Mouse (Mus musculus): Measurements from ENCODE around the gene Lck. TPM values are rescaled to one million over a fixed set of nuclear protein-coding genes. Genes with fewer than 3 reads are reported as not detected.

Gene Lck
- polyA plus RNA-seq, 1 experiment from 2014 or later: 6.3 TPM

GRCm38 (mm10) chr4:129500607-129501566, 72.6 kb downstream of the Lck start:
- H3K4me1 ChIP-seq: peaks cover 43% of the 10 kb centered on the region
- H3K4me3 ChIP-seq (replicated peaks): peak overlapping the region; percentile 61
- H3K27me3 ChIP-seq (replicated peaks): no peaks in the 10 kb centered on the region
- peak overlapping the region; percentile 64 for H3K4me2 ChIP-seq
- 2% methylated on average over 46 of the region's 49 CpGs for WGBS
- peak; percentile 90 for ATAC-seq (ENCODE audit: insufficient read depth, low FRiP score, low read depth)
- peak overlapping the region; percentile 90 for H3K27ac ChIP-seq
- H3K9ac ChIP-seq: peak overlapping the region; percentile 34; the same call in 1 of the 2 replicates
- no peaks in the 10 kb centered on the region for H3K9me3 ChIP-seq
- no peaks in the 10 kb centered on the region for H3K36me3 ChIP-seq

GRCm38 (mm10) chr4:129500017-129500416, 73.4 kb downstream of the Lck start:
- no peaks in the 10 kb centered on the region for H3K27me3 ChIP-seq (replicated peaks)
- H3K9me3 ChIP-seq: no peaks in the 10 kb centered on the region
- H3K36me3 ChIP-seq: no peaks in the 10 kb centered on the region
- 76% methylated on average over 8 of the region's 8 CpGs for WGBS
- no peak for ATAC-seq (ENCODE audit: insufficient read depth, low FRiP score, low read depth)
- H3K9ac ChIP-seq: no peak overlapping the region
- H3K4me1 ChIP-seq: peaks cover 45% of the 10 kb centered on the region
- peak overlapping the region; percentile 90 for H3K27ac ChIP-seq
- peak overlapping the region; percentile 61 for H3K4me3 ChIP-seq (replicated peaks)
- H3K4me2 ChIP-seq: peak overlapping the region; percentile 64

GRCm38 (mm10) chr4:129498941-129499340, 74.5 kb downstream of the Lck start:
- no peaks in the 10 kb centered on the region for H3K27me3 ChIP-seq (replicated peaks)
- WGBS: 67% methylated on average over 3 of the region's 3 CpGs
- ATAC-seq (ENCODE audit: insufficient read depth, low FRiP score, low read depth): no peak
- H3K9ac ChIP-seq: no peak overlapping the region
- peaks cover 45% of the 10 kb centered on the region for H3K4me1 ChIP-seq
- H3K4me3 ChIP-seq (replicated peaks): no peak overlapping the region
- no peaks in the 10 kb centered on the region for H3K36me3 ChIP-seq
- no peak overlapping the region for H3K27ac ChIP-seq
- no peaks in the 10 kb centered on the region for H3K9me3 ChIP-seq
- H3K4me2 ChIP-seq: no peak overlapping the region

Small RNA genes within 50 kb of the gene (microRNA-seq; reads per million reads assigned to microRNA genes)
- not detected for gene Mir8119

Other genes with a start within 250 kb of the Lck start
- 330 and 336 TPM in 2 replicates for gene Rbbp4, start 238.3 kb downstream of the Lck start, polyA plus RNA-seq (2015; fragmentation: Nextera tagmentation; extraction: Ambion mirVana)
- gene Zbtb8os, start 237.9 kb downstream of the Lck start, polyA plus RNA-seq (2015; fragmentation: Nextera tagmentation; extraction: Ambion mirVana): 45.7 and 51.4 TPM in 2 replicates
- gene Zbtb8a, start 195.5 kb downstream of the Lck start, polyA plus RNA-seq (2015; fragmentation: Nextera tagmentation; extraction: Ambion mirVana): 17.2 and 18.1 TPM in 2 replicates
- 1.5 and 1.7 TPM in 2 replicates for gene Zbtb8b, start 132.8 kb downstream of the Lck start, polyA plus RNA-seq (2015; fragmentation: Nextera tagmentation; extraction: Ambion mirVana)
- gene Bsdc1, start 112.1 kb downstream of the Lck start, polyA plus RNA-seq (2015; fragmentation: Nextera tagmentation; extraction: Ambion mirVana): 24.4 and 27.0 TPM in 2 replicates
- not detected in 2 replicates for gene Tssk3, start 82.6 kb downstream of the Lck start, polyA plus RNA-seq (2015; fragmentation: Nextera tagmentation; extraction: Ambion mirVana)
- gene Fam229a, start 82.5 kb downstream of the Lck start, polyA plus RNA-seq (2015; fragmentation: Nextera tagmentation; extraction: Ambion mirVana): 0.26 TPM in 1 of 2 replicates, not detected in the other
- 490 and 533 TPM in 2 replicates for gene Marcksl1, start 60.1 kb downstream of the Lck start, polyA plus RNA-seq (2015; fragmentation: Nextera tagmentation; extraction: Ambion mirVana)
- gene Hdac1, start 30.9 kb downstream of the Lck start, polyA plus RNA-seq (2015; fragmentation: Nextera tagmentation; extraction: Ambion mirVana): 197 and 200 TPM in 2 replicates
- 3.5 and 3.9 TPM in 2 replicates for gene Fam167b, start 4.9 kb upstream of the Lck start, polyA plus RNA-seq (2015; fragmentation: Nextera tagmentation; extraction: Ambion mirVana)
- 263 and 265 TPM in 2 replicates for gene Eif3i, start 27.0 kb upstream of the Lck start, polyA plus RNA-seq (2015; fragmentation: Nextera tagmentation; extraction: Ambion mirVana)
- gene Tmem234, start 27.0 kb upstream of the Lck start, polyA plus RNA-seq (2015; fragmentation: Nextera tagmentation; extraction: Ambion mirVana): 194 and 200 TPM in 2 replicates
- gene Dcdc2b, start 40.6 kb upstream of the Lck start, polyA plus RNA-seq (2015; fragmentation: Nextera tagmentation; extraction: Ambion mirVana): 1.7 and 2.4 TPM in 2 replicates
- gene Iqcc, start 45.5 kb upstream of the Lck start, polyA plus RNA-seq (2015; fragmentation: Nextera tagmentation; extraction: Ambion mirVana): 25.0 and 29.5 TPM in 2 replicates
- gene Ccdc28b, start 50.3 kb upstream of the Lck start, polyA plus RNA-seq (2015; fragmentation: Nextera tagmentation; extraction: Ambion mirVana): 46.5 and 48.5 TPM in 2 replicates
- 63.0 and 66.1 TPM in 2 replicates for gene Txlna, start 67.4 kb upstream of the Lck start, polyA plus RNA-seq (2015; fragmentation: Nextera tagmentation; extraction: Ambion mirVana)
- gene Kpna6, start 99.1 kb upstream of the Lck start, polyA plus RNA-seq (2015; fragmentation: Nextera tagmentation; extraction: Ambion mirVana): 13.6 and 14.4 TPM in 2 replicates
- 11.4 and 11.5 TPM in 2 replicates for gene Tmem39b, start 123.2 kb upstream of the Lck start, polyA plus RNA-seq (2015; fragmentation: Nextera tagmentation; extraction: Ambion mirVana)
- 91.4 and 96.2 TPM in 2 replicates for gene Khdrbs1, start 168.7 kb upstream of the Lck start, polyA plus RNA-seq (2015; fragmentation: Nextera tagmentation; extraction: Ambion mirVana)
- gene Ptp4a2, start 237.6 kb upstream of the Lck start, polyA plus RNA-seq (2015; fragmentation: Nextera tagmentation; extraction: Ambion mirVana): 318 and 349 TPM in 2 replicates

Data from stomach, embryonic 15.5 days (tissue).